Mouse (Mus musculus) heart, embryonic 13.5 days (tissue): ENCODE measurements around the gene Disc1. TPM values are rescaled to one million over a fixed set of nuclear protein-coding genes. Genes with fewer than 3 reads are reported as not detected.

Experiments used
- ATAC-seq: fragments of 200-750 bp; cut with Nextera tagmentation; 2 replicates; pipeline ENCODE4 v1.8.0; 2017; ENCODE audit warnings: moderate TSS enrichment; ENCODE audit not compliant: insufficient number of reproducible peaks, low FRiP score, low TSS enrichment; ENCODE audit errors: extremely low read depth
- H3K27ac ChIP-seq: fragments of 300-500 bp; sonication (generic); replicated peaks from 2 replicates; pipeline ENCODE4 v1.5.1; 2015; ENCODE audit warnings: moderate library complexity, mild to moderate bottlenecking, inconsistent platforms
- H3K27me3 ChIP-seq: fragments of 300-500 bp; sonication (generic); replicated peaks from 2 replicates; pipeline ENCODE4 v1.6.1; 2015; ENCODE audit warnings: mild to moderate bottlenecking, inconsistent platforms
- H3K36me3 ChIP-seq: fragments of 300-500 bp; sonication (generic); 2 replicates; pipeline ENCODE4 v1.6.1; 2015; ENCODE audit warnings: mild to moderate bottlenecking, inconsistent platforms
- H3K4me1 ChIP-seq: fragments of 300-500 bp; sonication (generic); 2 replicates; pipeline ENCODE4 v1.6.1; 2015; ENCODE audit warnings: inconsistent platforms
- H3K4me2 ChIP-seq: fragments of 300-500 bp; sonication (generic); 2 replicates; pipeline ENCODE4 v1.6.1; 2015; ENCODE audit warnings: inconsistent platforms, mild to moderate bottlenecking, moderate library complexity
- H3K4me3 ChIP-seq: fragments of 300-500 bp; sonication (generic); 2 replicates; pipeline ENCODE4 v1.5.1; 2015; ENCODE audit warnings: moderate library complexity, mild to moderate bottlenecking, inconsistent platforms
- H3K9ac ChIP-seq: fragments of 300-500 bp; sonication (generic); 2 replicates; pipeline ENCODE4 v1.6.1; 2015; ENCODE audit warnings: inconsistent platforms, mild to moderate bottlenecking, moderate library complexity
- H3K9me3 ChIP-seq: fragments of 300-500 bp; sonication (generic); 2 replicates; pipeline ENCODE4 v1.6.1; 2016; ENCODE audit warnings: inconsistent platforms
- WGBS: fragments of 180-500 bp; shearing (Covaris S2); methylation state at CpG from one replicate; pipeline ENCODE4 v1.1.7; 2015; ENCODE audit warnings: mixed read lengths; 5-methylcytosine and 5-hydroxymethylcytosine counted together
- polyA plus RNA-seq: library from polyadenylated mRNA; unstranded; fragments of >200 nt; fragmentation: Nextera tagmentation; extraction: Ambion mirVana; gene quantifications from 2 replicates; pipeline ENCODE4 v1.2.1, GENCODE M21; 2015

Disc1 gene
- polyA plus RNA-seq, 1 experiment from 2014 or later, result 2.2 TPM

DNA sequence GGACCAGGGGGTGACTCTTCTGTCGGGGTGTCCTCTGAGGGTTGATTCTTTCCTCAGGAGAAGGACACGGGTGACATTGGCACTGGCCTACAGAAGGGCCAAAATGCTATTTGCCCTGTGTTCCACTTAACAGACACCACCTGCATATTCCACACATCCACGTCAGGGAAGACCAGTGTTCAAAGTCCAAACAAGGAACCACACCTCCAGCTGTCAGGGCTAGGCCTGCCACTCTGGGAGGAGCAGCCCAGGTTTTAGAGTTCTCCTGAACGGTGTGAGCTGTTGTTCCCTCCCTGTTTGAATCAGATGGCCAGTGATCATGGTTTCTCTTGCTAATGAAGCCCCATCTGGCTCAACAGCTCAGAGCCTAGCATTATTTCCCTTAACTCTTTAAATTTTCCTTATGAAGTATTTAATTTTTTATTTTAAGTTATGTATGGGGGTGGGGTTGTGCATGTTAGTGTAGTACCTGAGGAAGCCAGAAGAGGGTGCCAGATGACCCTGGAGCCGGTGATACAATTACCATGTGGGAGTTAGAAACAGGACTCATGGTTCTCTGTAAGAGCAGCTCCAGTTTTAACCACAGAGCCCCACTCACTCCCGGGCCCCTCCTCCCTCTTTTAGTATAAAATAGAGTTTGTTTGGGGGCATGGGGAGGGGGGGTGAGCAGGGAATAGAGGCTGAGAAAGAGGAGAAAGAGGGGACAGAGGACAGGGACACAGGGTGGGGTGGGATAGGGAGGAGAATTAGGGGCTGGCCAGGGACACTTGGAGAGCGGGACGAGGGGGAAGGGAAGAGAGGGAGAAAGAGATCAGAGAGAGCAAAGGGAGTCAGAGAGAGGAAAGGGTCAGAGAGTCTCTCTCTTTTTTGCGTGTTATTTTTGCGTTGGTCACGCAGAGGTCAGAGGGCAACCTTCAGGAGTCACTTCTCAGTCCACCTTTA is 111.8 kb downstream of the Disc1 start:
- Histone ChIP-seq H3K4me1 (peaks cover 11% of the 10 kb centered on the region; the same call in 1 of the 2 replicates), H3K27me3 (no peaks in the 10 kb centered on the region), H3K27ac (no peak overlapping the region), H3K4me2 (no peak overlapping the region), H3K9ac (no peak overlapping the region), H3K9me3 (no peaks in the 10 kb centered on the region), H3K4me3 (no peak overlapping the region), H3K36me3 (no peaks in the 10 kb centered on the region)
- ATAC-seq, result no peak
- 69% methylated on average over 11 of the region's 11 CpGs for WGBS

DNA sequence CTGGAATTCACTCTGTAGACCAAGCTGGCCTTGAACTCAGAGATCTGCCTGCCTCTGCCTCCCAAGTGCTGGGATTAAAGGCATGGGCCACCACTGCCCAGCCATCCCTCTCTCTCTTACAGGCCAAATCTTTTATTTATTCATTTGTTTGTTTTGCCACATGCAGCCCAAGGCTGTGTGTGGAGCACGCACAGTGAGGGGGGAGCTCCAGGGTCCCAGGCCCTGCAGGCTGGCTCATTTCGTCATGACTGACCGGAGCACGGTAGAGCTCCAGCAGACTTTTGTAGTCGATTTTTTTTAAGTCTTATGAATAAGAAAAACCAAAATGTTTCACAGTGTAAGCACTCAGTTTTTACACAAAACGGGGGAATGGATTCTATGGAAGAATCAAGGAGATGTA is 112.5 kb downstream of the Disc1 start:
- H3K4me1 ChIP-seq, result peaks cover 11% of the 10 kb centered on the region; the same call in 1 of the 2 replicates
- H3K9ac ChIP-seq, result no peak overlapping the region
- 88% methylated on average over 6 of the region's 6 CpGs for WGBS
- H3K9me3 ChIP-seq, result no peaks in the 10 kb centered on the region
- H3K4me2 ChIP-seq, result no peak overlapping the region
- ATAC-seq, result no peak
- no peak overlapping the region for H3K4me3 ChIP-seq
- no peaks in the 10 kb centered on the region for H3K27me3 ChIP-seq
- no peaks in the 10 kb centered on the region for H3K36me3 ChIP-seq
- H3K27ac ChIP-seq, result no peak overlapping the region

DNA sequence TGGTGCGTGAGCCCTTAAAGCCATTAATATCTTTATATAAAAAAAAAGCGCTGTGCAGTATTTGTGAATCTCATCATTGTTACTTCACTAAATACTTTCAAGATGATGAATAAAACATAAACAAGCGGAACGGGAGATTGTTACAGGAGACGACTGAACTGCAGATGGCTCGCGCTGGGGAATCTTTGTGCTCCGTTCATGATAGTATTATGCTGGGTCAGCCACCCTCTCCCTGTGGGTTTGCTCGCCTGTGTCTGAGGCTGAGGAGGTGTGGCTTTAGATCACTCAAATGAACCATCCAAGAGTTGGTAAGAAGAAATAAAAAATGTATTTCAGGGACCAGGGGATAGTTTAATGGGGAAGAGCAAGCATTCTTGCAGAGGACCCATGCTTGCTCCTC is 113.0 kb downstream of the Disc1 start:
- H3K4me2 ChIP-seq, result no peak overlapping the region
- 88% methylated on average over 9 of the region's 9 CpGs for WGBS
- H3K9me3 ChIP-seq, result no peaks in the 10 kb centered on the region
- no peak overlapping the region for H3K27ac ChIP-seq
- no peaks in the 10 kb centered on the region for H3K36me3 ChIP-seq
- H3K27me3 ChIP-seq, result no peaks in the 10 kb centered on the region
- H3K4me1 ChIP-seq, result peaks cover 11% of the 10 kb centered on the region; the same call in 1 of the 2 replicates
- H3K9ac ChIP-seq, result no peak overlapping the region
- no peak for ATAC-seq
- H3K4me3 ChIP-seq, result no peak overlapping the region

- Histone ChIP-seq H3K4me2 (no peak overlapping the region), H3K36me3 (no peaks in the 10 kb centered on the region), H3K4me1 (peaks cover 20% of the 10 kb centered on the region), H3K27ac (no peak overlapping the region), H3K27me3 (no peaks in the 10 kb centered on the region), H3K9me3 (no peaks in the 10 kb centered on the region), H3K9ac (no peak overlapping the region), H3K4me3 (no peak overlapping the region)
- ATAC-seq, result no peak
- WGBS, result 65% methylated on average over 3 of the region's 3 CpGs
Measured at GRCm38 (mm10) chr8:125169628-125170027, 115.6 kb downstream of the Disc1 start.

- ATAC-seq, result no peak
- H3K4me1 ChIP-seq, result peaks cover 39% of the 10 kb centered on the region
- 81% methylated on average over 2 of the region's 2 CpGs for WGBS
- no peak overlapping the region for H3K4me3 ChIP-seq
- H3K27ac ChIP-seq, result no peak overlapping the region
- no peak overlapping the region for H3K9ac ChIP-seq
- H3K4me2 ChIP-seq, result no peak overlapping the region
- no peaks in the 10 kb centered on the region for H3K9me3 ChIP-seq
- H3K36me3 ChIP-seq, result 0 out of 2 replicates have a peak, but pooled peaks cover 2% of the 10 kb centered on the region
- no peaks in the 10 kb centered on the region for H3K27me3 ChIP-seq
Measured at GRCm38 (mm10) chr8:125171531-125171930, 117.5 kb downstream of the Disc1 start.

GRCm38 (mm10) chr8:125174237-125174636 is 120.2 kb downstream of the Disc1 start:
- peak overlapping the region; percentile 27 for H3K4me2 ChIP-seq

DNA sequence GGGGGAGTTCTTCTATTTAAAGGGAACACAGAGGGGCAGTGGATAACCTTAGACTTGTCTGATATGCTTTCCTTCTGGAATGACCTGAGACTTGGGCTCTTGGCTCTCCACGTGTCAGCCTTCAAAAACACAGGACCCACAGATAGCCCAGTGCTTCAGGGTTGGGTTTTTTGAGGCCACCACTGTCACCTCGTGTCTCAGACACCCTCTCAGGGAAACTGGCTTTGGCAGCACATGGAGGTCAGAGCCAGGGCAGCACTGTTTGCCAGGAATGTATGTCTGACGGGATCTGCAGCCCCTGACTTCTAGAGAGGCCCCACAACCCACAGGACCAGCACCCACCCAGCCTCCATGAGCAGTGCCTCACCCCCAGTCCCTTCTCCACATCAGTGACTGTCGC is 120.9 kb downstream of the Disc1 start:
- H3K27me3 ChIP-seq, result no peaks in the 10 kb centered on the region
- 0 out of 2 replicates have a peak overlapping the region, but pooled peaks have one; percentile 27 for H3K4me2 ChIP-seq
- no peaks in the 10 kb centered on the region for H3K9me3 ChIP-seq
- WGBS, result 14% methylated on average over 4 of the region's 4 CpGs
- ATAC-seq, result peak; percentile 75; the same call in 1 of the 2 replicates
- H3K9ac ChIP-seq, result peak overlapping the region; percentile 52
- H3K4me3 ChIP-seq, result no peak overlapping the region
- H3K27ac ChIP-seq, result peak overlapping the region; percentile 87
- 0 out of 2 replicates have a peak, but pooled peaks cover 2% of the 10 kb centered on the region for H3K36me3 ChIP-seq
- H3K4me1 ChIP-seq, result peaks cover 46% of the 10 kb centered on the region

More at GRCm38 (mm10) chr8:125174237-125174636, 120.2 kb downstream of the Disc1 start:
- Histone ChIP-seq H3K36me3 (0 out of 2 replicates have a peak, but pooled peaks cover 2% of the 10 kb centered on the region), H3K9ac (peak overlapping the region; percentile 52), H3K27me3 (no peaks in the 10 kb centered on the region), H3K4me1 (peaks cover 46% of the 10 kb centered on the region), H3K4me3 (no peak overlapping the region), H3K27ac (peak overlapping the region; percentile 87), H3K9me3 (no peaks in the 10 kb centered on the region)
- 36% methylated on average over 7 of the region's 7 CpGs for WGBS
- no peak for ATAC-seq

DNA sequence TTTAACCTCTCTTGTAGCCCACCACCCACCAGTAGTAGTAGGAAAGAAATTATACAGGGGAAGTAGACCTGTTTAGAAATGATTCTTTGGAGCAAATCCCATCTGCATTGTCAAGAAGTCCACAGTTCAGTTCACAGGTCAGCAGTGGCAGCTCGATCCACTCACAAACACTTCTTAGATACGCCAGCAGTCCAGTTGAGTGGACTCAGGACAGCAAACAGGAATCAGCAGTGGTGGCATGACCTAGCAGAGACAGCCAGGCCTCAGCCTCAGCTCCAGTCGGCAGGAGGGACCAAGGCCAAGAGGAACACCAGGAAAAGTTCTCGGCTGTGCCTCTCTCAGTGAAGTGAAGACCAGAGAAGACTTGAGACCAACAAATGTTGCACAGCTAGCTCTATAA is 121.7 kb downstream of the Disc1 start:
- H3K4me1 ChIP-seq, result peaks cover 46% of the 10 kb centered on the region
- ATAC-seq, result no peak
- H3K9ac ChIP-seq, result no peak overlapping the region
- H3K4me2 ChIP-seq, result no peak overlapping the region
- no peak overlapping the region for H3K4me3 ChIP-seq
- WGBS, result 59% methylated on average over 4 of the region's 4 CpGs
- H3K27me3 ChIP-seq, result 0 out of 2 replicates have a peak, but pooled peaks cover 2% of the 10 kb centered on the region
- no peaks in the 10 kb centered on the region for H3K9me3 ChIP-seq
- 0 out of 2 replicates have a peak, but pooled peaks cover 2% of the 10 kb centered on the region for H3K36me3 ChIP-seq
- H3K27ac ChIP-seq, result peak overlapping the region; percentile 87

- no peak for ATAC-seq
- Histone ChIP-seq H3K36me3 (0 out of 2 replicates have a peak, but pooled peaks cover 2% of the 10 kb centered on the region), H3K4me1 (peaks cover 46% of the 10 kb centered on the region), H3K27ac (no peak overlapping the region), H3K4me2 (no peak overlapping the region), H3K9me3 (no peaks in the 10 kb centered on the region), H3K27me3 (0 out of 2 replicates have a peak, but pooled peaks cover 3% of the 10 kb centered on the region), H3K9ac (no peak overlapping the region), H3K4me3 (no peak overlapping the region)
- 95% methylated on average over 6 of the region's 6 CpGs for whole genome bisulfite sequencing
Measured at GRCm38 (mm10) chr8:125177091-125177490, 123.1 kb downstream of the Disc1 start.

DNA sequence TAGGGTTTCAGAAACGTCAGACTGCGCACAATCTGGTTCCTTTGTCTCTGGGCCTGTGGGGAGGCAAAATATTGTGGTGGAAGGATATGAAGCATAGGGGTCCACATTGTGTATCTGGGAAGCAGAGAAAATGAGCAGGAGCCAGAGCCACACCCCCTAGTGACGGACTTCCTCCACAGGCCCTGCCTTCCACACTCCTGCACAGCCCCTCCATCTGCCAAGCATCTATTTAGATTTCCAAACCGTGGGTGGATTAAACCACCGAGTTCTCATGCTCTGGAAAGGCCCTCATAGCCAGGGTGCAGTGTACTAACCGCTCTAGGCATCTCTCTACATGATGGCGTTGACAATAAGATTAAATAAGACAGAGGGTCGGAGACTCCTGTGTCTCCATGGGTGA is 124.0 kb downstream of the Disc1 start:
- 60% methylated on average over 8 of the region's 8 CpGs for WGBS
- no peak overlapping the region for H3K4me3 ChIP-seq
- ATAC-seq, result no peak

GRCm38 (mm10) chr8:125183548-125184451 is 129.8 kb downstream of the Disc1 start:
- H3K4me2 ChIP-seq, result no peak overlapping the region
- H3K9me3 ChIP-seq, result no peaks in the 10 kb centered on the region
- H3K9ac ChIP-seq, result no peak overlapping the region
- no peaks in the 10 kb centered on the region for H3K36me3 ChIP-seq
- H3K27me3 ChIP-seq, result 0 out of 2 replicates have a peak, but pooled peaks cover 3% of the 10 kb centered on the region
- ATAC-seq, result no peak
- peak overlapping the region; percentile 16; the same call in 1 of the 2 replicates for H3K27ac ChIP-seq
- 22% methylated on average over 17 of the region's 17 CpGs for WGBS
- H3K4me1 ChIP-seq, result peaks cover 23% of the 10 kb centered on the region
- no peak overlapping the region for H3K4me3 ChIP-seq

More for the DNA sequence above, 124.0 kb downstream of the Disc1 start:
- peaks cover 46% of the 10 kb centered on the region for H3K4me1 ChIP-seq
- H3K36me3 ChIP-seq, result 0 out of 2 replicates have a peak, but pooled peaks cover 2% of the 10 kb centered on the region
- 0 out of 2 replicates have a peak, but pooled peaks cover 3% of the 10 kb centered on the region for H3K27me3 ChIP-seq
- H3K9ac ChIP-seq, result no peak overlapping the region
- no peaks in the 10 kb centered on the region for H3K9me3 ChIP-seq
- no peak overlapping the region for H3K27ac ChIP-seq
- no peak overlapping the region for H3K4me2 ChIP-seq
